In the genomic region with DNA sequence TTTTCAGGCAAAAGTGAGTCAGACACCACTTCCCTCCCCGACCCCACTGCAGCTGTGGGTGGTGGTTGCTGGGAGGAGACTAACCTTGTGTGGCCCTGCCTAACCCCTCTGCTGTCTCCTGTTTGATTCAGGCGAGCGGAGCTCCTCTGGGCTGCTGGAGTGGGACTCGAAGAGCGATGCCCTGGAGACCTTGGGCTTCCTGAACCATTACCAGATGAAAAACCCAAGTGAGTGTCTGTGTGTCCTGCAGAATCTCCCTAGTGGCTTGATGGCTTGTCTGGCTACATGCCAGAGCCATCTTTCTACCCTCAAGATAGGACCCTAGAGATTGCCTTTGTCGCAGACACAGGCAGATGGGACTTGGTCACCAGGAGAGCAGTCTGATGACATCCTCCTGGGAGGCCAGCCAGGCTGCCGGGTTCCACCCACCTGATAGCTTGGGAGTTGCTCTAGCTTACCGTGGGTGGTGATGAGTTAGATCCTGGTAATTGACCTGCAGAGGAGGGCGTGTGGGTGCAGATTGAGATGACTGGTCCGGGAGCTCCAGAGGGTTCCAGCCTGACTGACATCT, we compare ENCODE assay signal across 8 mouse cellular contexts. TPM values are rescaled to one million over a fixed set of nuclear protein-coding genes. Genes with fewer than 3 reads are reported as not detected.
DNase-seq lines count a peak whose midpoint lies in the region; ATAC-seq lines count a peak whose summit lies in the region.

No protein-coding gene starts in this region.

- ATAC-seq in erythroid progenitor cell, adult 5-6 weeks (replicated peaks; ENCODE audit: low FRiP score, poor library complexity, severe bottlenecking): no peak

- peak; percentile 60 for DNase-seq in gastrocnemius, adult 18-20 months (ENCODE audit: low spot score)
- no peak for DNase-seq in gastrocnemius, postnatal 4 days (ENCODE audit: low spot score in 2 of 2)
- DNase-seq in 416B (ENCODE audit: low read depth): peak; percentile 85
- DNase-seq in adrenal gland, postnatal 36 days: peak; percentile 77 to 85
- DNase-seq in heart, adult 9 months (ENCODE audit: low spot score in 2 of 2): peak; percentile 71 to 74
- peak; percentile 81 to 91 for DNase-seq in layer of hippocampus, adult 18-20 months (ENCODE audit: low spot score in 2 of 2)
- DNase-seq in right cerebral cortex, postnatal 36 days (ENCODE audit: low spot score in 2 of 2): peak; percentile 60 to 66

RNA-seq across cellular contexts. Expression of gene Ech1, which starts 3.7 kb away (rescaled TPM):
- 100 to 1,000 TPM; 227 to 344 TPM for total RNA-seq in gastrocnemius, adult 18-20 months (2021)
- total RNA-seq in gastrocnemius, postnatal 4 days (2021): 100 to 1,000 TPM; 211 to 220 TPM
- total RNA-seq in adrenal gland, postnatal 36 days (2021): 100 to 1,000 TPM; 543 to 577 TPM
- 10 to 100 TPM; 63.1 to 71.0 TPM for total RNA-seq in layer of hippocampus, adult 18-20 months (2021)
- total RNA-seq in erythroid progenitor cell, adult 5-6 weeks (2015; ENCODE audit: low replicate concordance): 34.2 and 61.2 TPM in 2 replicates
- total RNA-seq in erythroid progenitor cell, adult 5-6 weeks (2017; ENCODE audit: low replicate concordance): 10.6 and 14.1 TPM in 2 replicates

RNA-seq across cellular contexts. Expression of gene Lgals4, which starts 12.3 kb away (rescaled TPM):
- total RNA-seq in gastrocnemius, adult 18-20 months (2021): 1 to 10 TPM; 1.7 to 3.9 TPM
- 1 to 10 TPM; 5.3 to 8.7 TPM for total RNA-seq in gastrocnemius, postnatal 4 days (2021)
- 10 to 100 TPM; 11.3 to 12.7 TPM for total RNA-seq in adrenal gland, postnatal 36 days (2021)
- total RNA-seq in layer of hippocampus, adult 18-20 months (2021): 1 to 10 TPM; 3.5 to 5.6 TPM
- total RNA-seq in erythroid progenitor cell, adult 5-6 weeks (2015; ENCODE audit: low replicate concordance): not detected in 2 replicates
- total RNA-seq in erythroid progenitor cell, adult 5-6 weeks (2017; ENCODE audit: low replicate concordance): 0.91 and 1.5 TPM in 2 replicates

RNA-seq across cellular contexts. Expression of gene Hnrnpl, which starts 13.0 kb away (rescaled TPM):
- 100 to 1,000 TPM; 110 to 131 TPM for total RNA-seq in gastrocnemius, adult 18-20 months (2021)
- total RNA-seq in gastrocnemius, postnatal 4 days (2021): 100 to 1,000 TPM; 369 to 382 TPM
- 100 to 1,000 TPM; 415 to 420 TPM for total RNA-seq in adrenal gland, postnatal 36 days (2021)
- total RNA-seq in layer of hippocampus, adult 18-20 months (2021): 100 to 1,000 TPM; 407 to 414 TPM
- total RNA-seq in erythroid progenitor cell, adult 5-6 weeks (2015; ENCODE audit: low replicate concordance): 215 and 258 TPM in 2 replicates
- 202 and 252 TPM in 2 replicates for total RNA-seq in erythroid progenitor cell, adult 5-6 weeks (2017; ENCODE audit: low replicate concordance)

RNA-seq across cellular contexts. Expression of gene Rinl, which starts 32.6 kb away (rescaled TPM):
- under 1 TPM; 0.45 to 0.46 TPM for total RNA-seq in gastrocnemius, adult 18-20 months (2021)
- total RNA-seq in gastrocnemius, postnatal 4 days (2021): 1 to 10 TPM; 1.7 to 1.8 TPM
- total RNA-seq in adrenal gland, postnatal 36 days (2021): 1 to 10 TPM; 2.5 to 2.8 TPM
- 1 to 10 TPM; 2.4 to 3.0 TPM for total RNA-seq in layer of hippocampus, adult 18-20 months (2021)
- 4.3 and 8.8 TPM in 2 replicates for total RNA-seq in erythroid progenitor cell, adult 5-6 weeks (2015; ENCODE audit: low replicate concordance)
- 5.4 and 19.4 TPM in 2 replicates for total RNA-seq in erythroid progenitor cell, adult 5-6 weeks (2017; ENCODE audit: low replicate concordance)

RNA-seq across cellular contexts. Expression of gene Lgals7, which starts 42.3 kb away (rescaled TPM):
- total RNA-seq in gastrocnemius, adult 18-20 months (2021): under 1 TPM in 1 of 2 experiments, not detected in 1; 0.66 TPM
- total RNA-seq in gastrocnemius, postnatal 4 days (2021): 1 to 10 TPM in 1 of 2 experiments, under 1 TPM in 1; 0.52 to 2.3 TPM
- total RNA-seq in adrenal gland, postnatal 36 days (2021): under 1 TPM; 0.72 to 0.86 TPM
- total RNA-seq in layer of hippocampus, adult 18-20 months (2021): not detected
- not detected in 2 replicates for total RNA-seq in erythroid progenitor cell, adult 5-6 weeks (2015; ENCODE audit: low replicate concordance)
- total RNA-seq in erythroid progenitor cell, adult 5-6 weeks (2017; ENCODE audit: low replicate concordance): not detected in 2 replicates

Comparison
In these comparisons a context has a peak if more than half of its experiments do, and no peak if none do; other contexts are left out.
1. DNase-seq: peak in gastrocnemius, adult 18-20 months (single experiment), 416B (single experiment), adrenal gland, postnatal 36 days (2 of 2), heart, adult 9 months (2 of 2), layer of hippocampus, adult 18-20 months (2 of 2) and right cerebral cortex, postnatal 36 days (2 of 2); none in gastrocnemius, postnatal 4 days (0 of 2).